In the genomic region with DNA sequence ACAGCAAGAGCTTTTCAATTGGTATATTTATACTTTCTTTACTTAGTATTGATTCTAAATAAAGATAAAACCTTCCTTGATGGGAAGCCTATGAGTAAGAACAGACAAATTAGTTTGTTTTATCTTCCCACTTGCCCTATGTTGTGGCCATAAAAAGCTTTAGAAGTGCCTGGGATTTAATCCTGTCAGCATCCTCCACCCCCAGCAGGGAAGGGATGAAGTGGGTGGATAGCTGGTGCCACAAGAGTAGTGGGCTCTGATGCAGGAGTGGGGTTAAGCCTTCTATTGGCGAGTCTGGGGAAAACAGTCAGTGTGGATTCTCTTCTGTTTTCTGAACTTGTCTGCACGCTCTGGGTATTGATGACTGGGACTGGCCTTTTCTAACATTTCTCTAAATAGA, we compare ENCODE assay signal across 20 mouse cellular contexts.
DNase-seq lines count a peak whose midpoint lies in the region; ATAC-seq and TF ChIP-seq lines count a peak whose summit lies in the region.
"Had no signal": no experiment of that assay in that cellular context is flagged by ENCODE, and none has a peak within 500 bp of the region (broad histone marks: within the 10 kb centered on the region; RNA-seq: fewer than 3 reads in every experiment).

No protein-coding gene starts in this region.

- H3K4me2 ChIP-seq in midbrain, embryonic 11.5 days, result no peak overlapping the region
- no peak overlapping the region for H3K4me2 ChIP-seq in midbrain, embryonic 13.5 days (replicated peaks)
- H3K4me2 ChIP-seq in CH12.LX (ENCODE audit: insufficient read depth, low read depth, poor library complexity, severe bottlenecking), result peak overlapping the region; percentile 61; the same call in 1 of the 2 replicates
- H3K4me2 ChIP-seq: embryonic facial prominence, embryonic 13.5 days; forebrain, embryonic 12.5 days; heart, embryonic 11.5 days; heart, embryonic 15.5 days; hindbrain, embryonic 14.5 days had no signal

- no peak for ATAC-seq in midbrain, embryonic 11.5 days (ENCODE audit: low FRiP score)
- ATAC-seq in midbrain, embryonic 13.5 days, result no peak
- ATAC-seq: forebrain, embryonic 16.5 days had no signal

- DNase-seq in midbrain, embryonic 11.5 days (ENCODE audit: low spot score, missing footprints), result peak; percentile 47
- DNase-seq in CH12.LX (ENCODE audit: extremely low read depth), result no peak
- DNase-seq in brain, adult 2 months (ENCODE audit: low read depth, low spot score), result peak; percentile 48
- DNase-seq in yolk sac, embryonic 10.5 days (ENCODE audit: low spot score), result peak; percentile 7
- no peak for DNase-seq in kidney, postnatal 14 days
- DNase-seq: adrenal gland, postnatal 10 days; cerebellum, adult 18-20 months; cerebellum, adult 9-11 months; cerebellum, postnatal 36 days; gastrocnemius, postnatal 10 days; heart, adult 2 months had no signal

- no peaks in the 10 kb centered on the region for H3K36me3 ChIP-seq in midbrain, embryonic 11.5 days (ENCODE audit: control insufficient read depth, insufficient read depth, low read length)
- H3K36me3 ChIP-seq in midbrain, embryonic 13.5 days, result no peaks in the 10 kb centered on the region
- no peaks in the 10 kb centered on the region for H3K36me3 ChIP-seq in CH12.LX (replicated peaks in 1 of 2; ENCODE audit: control insufficient read depth in 1 of 2, insufficient read depth in 1 of 2, low read length in 1 of 2)
- H3K36me3 ChIP-seq: embryonic facial prominence, embryonic 13.5 days; forebrain, embryonic 12.5 days; G1E; heart, embryonic 15.5 days; hindbrain, embryonic 10.5 days had no signal

- no peak for TF ChIP-seq EP300 in CH12.LX (IDR thresholded peaks at IDR 0.05; ENCODE audit: low read length)

- WGBS in midbrain, embryonic 11.5 days, result 52% methylated on average over 2 of the region's 2 CpGs
- WGBS in midbrain, embryonic 13.5 days, result 36% methylated on average over 2 of the region's 2 CpGs

- no peaks in the 10 kb centered on the region for H3K27me3 ChIP-seq in midbrain, embryonic 11.5 days (ENCODE audit: control insufficient read depth, insufficient read depth, low read length)
- no peaks in the 10 kb centered on the region for H3K27me3 ChIP-seq in midbrain, embryonic 13.5 days
- H3K27me3 ChIP-seq in CH12.LX (replicated peaks), result no peaks in the 10 kb centered on the region
- H3K27me3 ChIP-seq: embryonic facial prominence, embryonic 13.5 days; forebrain, embryonic 12.5 days; heart, embryonic 15.5 days had no signal

- in situ Hi-C loops in CH12.LX (cut with MboI; ENCODE audit: low pct_ligation_motif_present, low pct_unique_long_range_greater_than_20kb, low sequenced_read_pairs), result no loop called here

- H3K4me3 ChIP-seq in midbrain, embryonic 11.5 days (ENCODE audit: low read depth, low read length), result no peak overlapping the region
- no peak overlapping the region for H3K4me3 ChIP-seq in midbrain, embryonic 13.5 days (replicated peaks)
- no peak overlapping the region for H3K4me3 ChIP-seq in CH12.LX (replicated peaks in 1 of 3; ENCODE audit: low read depth in 2 of 3, low read length in 2 of 3, poor library complexity in 1 of 3)
- H3K4me3 ChIP-seq: embryonic facial prominence, embryonic 13.5 days; forebrain, embryonic 12.5 days; heart, adult 2 months; heart, embryonic 15.5 days; hindbrain, embryonic 10.5 days had no signal

- dilution Hi-C loops in CH12.LX (cut with MboI; ENCODE audit: extremely low pct_ligation_motif_present, extremely low pct_unique_long_range_greater_than_20kb, low sequenced_read_pairs), result no loop called here

- no peaks in the 10 kb centered on the region for H3K9me3 ChIP-seq in midbrain, embryonic 11.5 days (ENCODE audit: control insufficient read depth, low read length)
- H3K9me3 ChIP-seq in midbrain, embryonic 13.5 days, result no peaks in the 10 kb centered on the region
- H3K9me3 ChIP-seq in CH12.LX (replicated peaks; ENCODE audit: low read length), result no peaks in the 10 kb centered on the region
- H3K9me3 ChIP-seq: embryonic facial prominence, embryonic 13.5 days; forebrain, embryonic 12.5 days; G1E; heart, embryonic 15.5 days; hindbrain, embryonic 10.5 days had no signal

- no peak for TF ChIP-seq POLR2A in CH12.LX (IDR thresholded peaks at IDR 0.05; ENCODE audit: low read depth, low read length)

- H3K79me2 ChIP-seq in CH12.LX (replicated peaks; ENCODE audit: control insufficient read depth, extremely low read depth, insufficient read depth, poor library complexity, severe bottlenecking), result no peaks in the 10 kb centered on the region

- H3K4me1 ChIP-seq in midbrain, embryonic 11.5 days (ENCODE audit: control insufficient read depth, insufficient read depth, low read length), result no peaks in the 10 kb centered on the region
- no peaks in the 10 kb centered on the region for H3K4me1 ChIP-seq in midbrain, embryonic 13.5 days (replicated peaks)
- H3K4me1 ChIP-seq in CH12.LX (ENCODE audit: control insufficient read depth in 1 of 2, insufficient read depth in 2 of 2), result peaks cover 11 to 51% of the 10 kb centered on the region in 2 experiments
- H3K4me1 ChIP-seq: embryonic facial prominence, embryonic 13.5 days; forebrain, embryonic 12.5 days; heart, embryonic 15.5 days; hindbrain, embryonic 10.5 days had no signal

- no peak for TF ChIP-seq RAD21 in CH12.LX (IDR thresholded peaks at IDR 0.05; ENCODE audit: low read depth, low read length)

- no peak for TF ChIP-seq CTCF in CH12.LX (conservative IDR thresholded peaks at IDR 0.05 in 1 of 2, IDR thresholded peaks at IDR 0.05 in 1 of 2; ENCODE audit: low read depth in 2 of 2, low read length in 2 of 2)

- H3K27ac ChIP-seq in midbrain, embryonic 11.5 days (ENCODE audit: low read depth, low read length), result no peak overlapping the region
- no peak overlapping the region for H3K27ac ChIP-seq in midbrain, embryonic 13.5 days
- no peak overlapping the region for H3K27ac ChIP-seq in CH12.LX (ENCODE audit: insufficient read depth, low read depth)
- H3K27ac ChIP-seq: embryonic facial prominence, embryonic 13.5 days; forebrain, embryonic 12.5 days; heart, adult 2 months; heart, embryonic 15.5 days; hindbrain, embryonic 10.5 days; hindbrain, embryonic 14.5 days had no signal

- H3K9ac ChIP-seq in midbrain, embryonic 11.5 days (ENCODE audit: low read length), result no peak overlapping the region
- H3K9ac ChIP-seq in midbrain, embryonic 13.5 days (replicated peaks), result no peak overlapping the region
- H3K9ac ChIP-seq in CH12.LX (ENCODE audit: insufficient read depth, low read depth), result 0 out of 2 replicates have a peak overlapping the region, but pooled peaks have one; percentile 2
- H3K9ac ChIP-seq: embryonic facial prominence, embryonic 13.5 days; forebrain, embryonic 12.5 days; heart, embryonic 15.5 days; hindbrain, embryonic 14.5 days had no signal

TF ChIP-seq in CH12.LX, 34 proteins besides CTCF, POLR2A, EP300 and RAD21:
- TF ChIP-seq MYC (IDR thresholded peaks at IDR 0.05; ENCODE audit: low read depth, low read length) (no peak), JUN (IDR thresholded peaks at IDR 0.05; ENCODE audit: insufficient read depth, low read depth, low read length) (no peak), USF1 (IDR thresholded peaks at IDR 0.05; ENCODE audit: low read depth, low read length) (no peak), UBTF (IDR thresholded peaks at IDR 0.05; ENCODE audit: low read depth, low read length) (no peak), ZC3H11A (IDR thresholded peaks at IDR 0.05; ENCODE audit: low read depth, low read length) (no peak), IRF4 (IDR thresholded peaks at IDR 0.05; ENCODE audit: low read depth, low read length) (no peak), PAX5 (IDR thresholded peaks at IDR 0.05; ENCODE audit: low read length) (no peak), ZNF384 (IDR thresholded peaks at IDR 0.05; ENCODE audit: low read depth, low read length) (no peak), E2F4 (IDR thresholded peaks at IDR 0.05; ENCODE audit: insufficient replicate concordance, low read depth, low read length) (no peak), BHLHE40 (IDR thresholded peaks at IDR 0.05; ENCODE audit: low read depth, low read length) (no peak), RCOR1 (conservative IDR thresholded peaks at IDR 0.05; ENCODE audit: low read depth, low read length) (no peak)
TF ChIP-seq in CH12.LX: peak in this region for 0.

Comparison
In these comparisons a context has a peak if more than half of its experiments do, and no peak if none do; other contexts are left out.
1. DNase-seq: peak in midbrain, embryonic 11.5 days (single experiment), brain, adult 2 months (single experiment) and yolk sac, embryonic 10.5 days (single experiment); none in CH12.LX (single experiment) and kidney, postnatal 14 days (single experiment).